Mouse (Mus musculus): ENCODE measurements around the gene Cbarp.

DNA sequence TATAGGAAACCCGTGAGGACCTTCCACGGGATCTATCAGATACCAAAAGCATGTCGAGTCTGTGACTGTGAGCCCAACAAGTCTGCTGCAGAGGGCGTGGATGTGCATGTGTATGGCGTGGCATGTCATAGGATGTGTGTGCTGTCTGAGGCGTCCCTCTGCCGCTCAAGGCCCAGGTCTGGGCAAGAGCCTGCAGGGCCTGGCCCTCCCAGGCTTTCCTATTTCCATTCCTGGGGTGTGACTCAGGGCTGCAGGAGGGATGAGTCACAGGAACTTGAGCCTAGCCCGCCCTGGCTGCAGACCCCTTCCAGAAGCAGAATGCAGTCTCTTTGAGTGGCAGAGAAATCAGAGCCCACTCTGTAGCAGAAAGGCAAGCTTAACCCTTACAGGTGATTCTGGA lies 23.1 kb upstream of the Cbarp start:
- TF ChIP-seq CTCF (IDR thresholded peaks at IDR 0.05; ENCODE audit: control insufficient read depth, insufficient read depth, insufficient replicate concordance, low read depth, low read length) (no peak), POLR2A (IDR thresholded peaks at IDR 0.05; ENCODE audit: control insufficient read depth, low read depth, low read length) (no peak)

Data from testis, adult 2 months (tissue).